Mouse (Mus musculus): Measurements from ENCODE around the gene Gart.
"Not testable (repeated sequence)": the region's sequence is repeated elsewhere in the genome, so short reads cannot be mapped to it uniquely, and the experiment has no call there.

The Gart gene

GRCm38 (mm10) chr16:91648220-91648550 lies 1.4 kb upstream of the Gart start:
- peak; percentile 76 for DNase-seq (ENCODE audit: low read depth, low spot score)

- DNase-seq (ENCODE audit: low read depth, low spot score): peak; percentile 99
These were observed 888 bp upstream of the Gart start, which contains the start of gene Son for GRCm38 (mm10) chr16:91647461-91648219. Gene Son, plus strand, starts transcription at chr16:91647506.

GRCm38 (mm10) chr16:91645995-91646602 lies 653 bp downstream of the Gart start:
- peak; percentile 26 for DNase-seq (ENCODE audit: low read depth, low spot score)

- not testable (repeated sequence) for DNase-seq (ENCODE audit: low read depth, low spot score)
These were observed 1.3 kb downstream of the Gart start for GRCm38 (mm10) chr16:91645420-91645819.

GRCm38 (mm10) chr16:91644901-91645300 lies 1.9 kb downstream of the Gart start:
- no peak for DNase-seq (ENCODE audit: low read depth, low spot score)

- DNase-seq (ENCODE audit: low read depth, low spot score): no peak
These were observed 6.6 kb downstream of the Gart start for GRCm38 (mm10) chr16:91640171-91640570.

GRCm38 (mm10) chr16:91639636-91640035 lies 7.1 kb downstream of the Gart start:
- peak; percentile 78 for DNase-seq (ENCODE audit: low read depth, low spot score)

GRCm38 (mm10) chr16:91639161-91639560 lies 7.6 kb downstream of the Gart start:
- DNase-seq (ENCODE audit: low read depth, low spot score): no peak

- DNase-seq (ENCODE audit: low read depth, low spot score): no peak
These were observed 13.1 kb downstream of the Gart start for GRCm38 (mm10) chr16:91633641-91634040.

- DNase-seq (ENCODE audit: low read depth, low spot score): no peak
These were observed 13.8 kb downstream of the Gart start for GRCm38 (mm10) chr16:91632940-91633339.

- peak; percentile 58 for DNase-seq (ENCODE audit: low read depth, low spot score)
These were observed 14.3 kb downstream of the Gart start for GRCm38 (mm10) chr16:91632439-91632838.

GRCm38 (mm10) chr16:91630584-91630983 lies 16.2 kb downstream of the Gart start:
- no peak for DNase-seq (ENCODE audit: low read depth, low spot score)

- no peak for DNase-seq (ENCODE audit: low read depth, low spot score)
These were observed 17.0 kb downstream of the Gart start for GRCm38 (mm10) chr16:91629749-91630148.

GRCm38 (mm10) chr16:91628673-91629072 lies 18.1 kb downstream of the Gart start:
- DNase-seq (ENCODE audit: low read depth, low spot score): no peak

GRCm38 (mm10) chr16:91627831-91628230 lies 18.9 kb downstream of the Gart start:
- peak; percentile 60 for DNase-seq (ENCODE audit: low read depth, low spot score)

- DNase-seq (ENCODE audit: low read depth, low spot score): no peak
These were observed 23.7 kb downstream of the Gart start for GRCm38 (mm10) chr16:91623074-91623473.

GRCm38 (mm10) chr16:91620991-91621390 lies 25.8 kb downstream of the Gart start:
- DNase-seq (ENCODE audit: low read depth, low spot score): no peak

- DNase-seq (ENCODE audit: low read depth, low spot score): no peak
These were observed 26.6 kb downstream of the Gart start for GRCm38 (mm10) chr16:91620185-91620584.

- DNase-seq (ENCODE audit: low read depth, low spot score): peak; percentile 93
These were observed 27.9 kb downstream of the Gart start, which contains the start of gene Dnajc28 for GRCm38 (mm10) chr16:91618511-91619501. Gene Dnajc28, minus strand, starts transcription at chr16:91619026.

- DNase-seq (ENCODE audit: low read depth, low spot score): no peak
These were observed 32.2 kb downstream of the Gart start for GRCm38 (mm10) chr16:91614552-91614951.

GRCm38 (mm10) chr16:91612525-91612924 lies 34.2 kb downstream of the Gart start:
- no peak for DNase-seq (ENCODE audit: low read depth, low spot score)

GRCm38 (mm10) chr16:91611248-91611647 lies 35.5 kb downstream of the Gart start:
- no peak for DNase-seq (ENCODE audit: low read depth, low spot score)

Data from brain, adult 2 months (tissue).